Mouse (Mus musculus): ENCODE results near the gene Fubp3.
A peak's percentile ranks its signal among the peaks of the same experiment; 100 is the strongest.
"Not testable (repeated sequence)": the region's sequence is repeated elsewhere in the genome, so short reads cannot be mapped to it uniquely, and the experiment has no call there.

Gene Fubp3

DNA sequence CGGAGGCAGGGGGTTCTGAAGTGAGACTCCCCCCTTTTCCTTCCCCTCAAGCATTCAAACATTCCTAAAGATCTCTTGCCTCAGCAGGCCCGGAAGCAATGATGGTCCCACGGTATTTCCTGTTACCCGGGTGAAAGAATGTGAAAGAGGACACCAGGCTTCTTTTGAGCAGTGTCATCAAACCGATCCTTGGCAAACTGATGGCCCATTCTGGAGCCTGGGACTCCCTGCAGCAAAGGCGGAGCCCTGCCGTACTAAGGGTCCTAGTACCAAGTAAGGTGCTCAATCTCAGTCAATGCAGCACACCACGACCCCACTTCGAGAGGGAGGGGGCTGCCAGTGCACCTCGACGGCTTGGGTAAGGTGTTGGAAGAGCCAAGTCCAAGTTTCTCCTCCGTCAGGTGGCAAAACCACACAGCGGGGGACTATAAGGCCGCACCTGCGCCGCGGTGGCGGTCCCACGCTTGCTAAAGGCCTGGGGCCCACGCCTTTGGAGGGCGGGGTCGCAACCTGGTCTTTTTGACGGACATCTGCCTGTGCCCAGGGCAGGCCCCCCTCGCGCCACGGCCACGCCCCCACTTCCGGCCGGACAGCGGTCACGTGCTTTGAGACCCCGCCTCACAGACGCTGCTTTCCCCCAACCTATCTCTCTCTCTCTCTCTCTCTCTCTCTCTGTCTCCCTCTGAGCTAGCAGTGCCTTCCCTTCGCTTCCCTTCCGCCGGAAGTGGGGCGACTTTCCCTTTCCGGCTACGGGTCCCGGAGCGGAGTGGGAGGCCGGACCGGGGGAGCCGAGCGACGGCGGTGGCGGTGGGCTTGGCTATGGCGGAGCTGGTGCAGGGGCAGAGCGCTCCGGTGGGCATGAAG, at the start of gene Fubp3:
TSS of gene Fubp3 (plus strand) at position 601 of the 864 bp plus-strand sequence.
- DNase-seq: peak; percentile 73

DNA sequence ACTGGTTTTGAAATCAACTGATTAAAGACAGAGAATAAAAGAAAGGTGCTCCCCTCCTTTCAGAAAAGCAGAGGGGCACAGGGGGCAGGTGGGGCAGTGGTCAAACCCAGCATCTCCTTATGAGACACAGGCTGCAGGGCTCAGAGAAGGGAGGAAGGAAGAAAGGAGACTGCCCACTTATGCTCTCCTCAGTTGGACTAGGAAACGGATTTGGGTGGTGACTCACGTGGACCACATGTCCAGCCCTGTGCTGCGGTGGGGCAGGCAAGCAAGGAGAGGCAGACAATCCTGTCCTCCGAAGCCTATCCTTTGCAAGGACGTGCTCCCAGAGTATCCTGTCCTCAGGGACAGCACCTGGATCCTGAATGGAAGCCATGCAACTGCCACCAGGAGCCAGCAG, 47.8 kb upstream of the Fubp3 start:
- no peak for DNase-seq

DNA sequence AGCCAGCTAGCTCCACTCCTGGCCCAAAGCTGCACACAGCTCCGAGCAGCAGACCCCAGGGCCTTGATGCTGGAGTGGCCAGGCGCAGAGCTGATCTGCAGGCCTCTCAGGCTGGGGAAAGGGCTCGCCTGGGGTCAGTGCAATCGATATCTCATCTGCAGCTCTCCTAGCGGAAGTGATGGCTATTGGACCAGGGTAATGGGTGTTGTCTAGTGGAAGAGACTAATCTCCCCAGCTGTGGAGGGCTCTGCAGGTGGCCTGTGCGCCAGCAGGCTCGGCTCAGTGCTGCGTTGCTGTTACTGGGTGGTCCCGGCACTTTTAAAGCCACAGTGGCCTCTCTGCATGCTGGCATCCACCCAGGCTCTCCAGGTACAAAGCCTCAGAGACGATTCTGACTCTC, 46.7 kb upstream of the Fubp3 start:
- no peak for DNase-seq

DNA sequence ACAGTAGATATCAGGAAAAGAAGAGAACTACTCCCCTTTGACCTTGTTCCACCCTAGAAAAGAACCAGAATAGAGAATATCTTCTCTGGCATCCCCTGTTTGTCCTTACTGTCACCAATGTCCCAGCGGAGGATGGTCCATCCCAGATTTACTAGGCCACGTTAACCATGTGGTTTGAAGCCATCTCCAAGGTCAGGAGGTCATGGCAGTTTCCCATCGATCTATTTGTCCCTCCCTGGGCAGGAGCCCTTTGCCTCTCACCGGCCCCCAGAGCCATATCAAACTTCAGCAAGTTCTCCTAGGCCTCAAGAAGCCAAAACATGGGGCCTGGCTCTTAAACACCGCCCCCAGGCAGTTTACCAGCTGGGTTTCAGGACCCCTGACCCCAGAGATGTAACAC, 42.2 kb upstream of the Fubp3 start:
- DNase-seq: no peak

DNA sequence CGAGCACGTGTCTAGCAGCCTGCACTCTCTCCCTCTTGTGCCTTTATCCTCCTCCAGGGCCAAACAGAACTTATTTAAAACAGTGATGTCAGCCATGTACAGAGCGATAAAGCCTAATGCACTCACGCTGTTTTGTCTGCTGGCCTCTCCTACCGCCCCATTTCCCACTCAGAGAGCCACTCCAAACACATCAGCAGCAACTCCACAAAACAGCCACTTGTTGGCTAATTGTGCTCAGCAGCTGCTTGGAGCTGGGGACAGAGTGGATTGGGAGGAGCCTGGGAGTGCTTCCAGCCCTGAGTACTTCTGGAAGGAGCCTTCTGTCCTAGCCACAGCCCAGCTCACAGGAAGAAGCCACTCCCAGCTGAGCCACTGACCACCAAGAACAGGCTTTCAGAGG, 35.4 kb upstream of the Fubp3 start:
- DNase-seq: no peak

DNA sequence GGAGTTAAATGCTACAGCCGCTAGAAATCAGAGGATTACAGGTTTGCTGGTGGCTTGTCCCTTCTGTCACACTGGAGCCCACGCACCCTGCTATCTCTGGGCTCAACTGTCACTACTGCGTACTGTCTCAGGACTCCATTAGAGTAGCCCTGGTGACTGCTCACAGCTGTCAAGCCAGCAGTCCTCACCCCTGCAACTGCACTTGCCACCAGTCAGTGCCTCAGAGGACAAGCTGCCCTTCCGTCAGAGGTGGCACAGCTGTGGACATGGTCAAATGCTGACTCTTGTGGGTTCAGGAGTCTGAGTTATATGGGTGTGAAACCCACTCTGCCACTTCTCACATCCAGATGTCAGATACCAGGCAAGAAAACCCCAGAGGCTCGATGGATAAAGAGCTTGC, 33.7 kb upstream of the Fubp3 start:
- DNase-seq: no peak

DNA sequence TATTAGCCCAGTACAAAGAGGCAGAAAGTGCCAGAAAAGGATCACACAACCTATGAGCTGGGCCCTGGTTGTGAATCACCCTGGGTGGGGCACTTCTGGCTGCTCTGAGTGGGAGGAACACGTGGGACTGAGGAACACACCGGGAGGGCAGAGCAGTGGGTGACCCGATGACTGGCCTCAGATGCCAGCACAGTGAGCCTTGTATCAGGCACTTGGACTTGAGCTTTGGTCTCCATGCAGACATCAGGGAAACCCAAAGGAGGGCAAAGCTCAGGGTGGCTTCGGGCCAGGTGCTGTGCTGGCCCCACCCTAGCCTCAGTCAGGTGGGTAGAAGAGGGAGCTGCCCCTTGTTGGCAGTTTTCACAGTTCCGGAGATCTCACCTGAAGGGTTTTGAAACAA, 30.9 kb upstream of the Fubp3 start:
- no peak for DNase-seq

DNA sequence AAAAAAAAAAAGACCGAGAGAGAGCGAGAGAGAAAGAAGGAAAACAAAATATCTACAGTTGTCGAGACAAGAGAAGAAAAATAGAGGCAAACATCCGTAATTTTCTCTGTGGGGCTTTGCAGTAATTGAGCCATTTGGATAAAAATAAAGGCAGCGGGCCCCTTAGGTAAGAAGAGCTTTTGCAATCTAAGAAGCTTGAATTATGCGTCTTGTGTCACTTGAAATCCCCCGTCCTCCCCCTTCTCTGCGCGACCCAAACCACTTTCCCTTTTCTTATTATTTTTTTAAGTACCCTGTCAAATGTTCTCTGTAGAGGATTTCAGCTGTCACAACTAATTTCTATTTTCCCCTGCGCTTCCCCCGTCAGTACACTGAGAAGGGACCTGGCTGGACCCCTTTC, 24.7 kb upstream of the Fubp3 start:
- DNase-seq: no peak

DNA sequence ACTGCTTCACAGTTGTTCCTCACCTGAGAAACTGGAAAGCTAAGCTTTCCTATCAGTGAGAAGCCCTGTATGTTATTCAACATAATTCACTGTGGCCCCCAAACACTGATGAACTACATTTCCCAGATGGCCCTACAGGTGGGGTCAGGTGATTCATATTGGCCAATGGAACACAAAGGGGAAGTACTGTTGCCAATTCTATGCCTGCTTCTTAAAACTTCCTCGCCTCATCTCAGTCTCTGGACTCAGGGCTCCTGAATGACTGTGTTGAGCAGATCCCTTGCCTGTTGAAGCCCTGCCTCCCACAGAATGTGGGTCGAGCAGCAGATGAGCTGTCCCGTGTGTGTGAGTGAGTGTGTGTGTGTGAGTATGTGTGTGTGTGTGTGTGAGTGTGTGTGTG, 21.9 kb upstream of the Fubp3 start:
- DNase-seq: no peak

DNA sequence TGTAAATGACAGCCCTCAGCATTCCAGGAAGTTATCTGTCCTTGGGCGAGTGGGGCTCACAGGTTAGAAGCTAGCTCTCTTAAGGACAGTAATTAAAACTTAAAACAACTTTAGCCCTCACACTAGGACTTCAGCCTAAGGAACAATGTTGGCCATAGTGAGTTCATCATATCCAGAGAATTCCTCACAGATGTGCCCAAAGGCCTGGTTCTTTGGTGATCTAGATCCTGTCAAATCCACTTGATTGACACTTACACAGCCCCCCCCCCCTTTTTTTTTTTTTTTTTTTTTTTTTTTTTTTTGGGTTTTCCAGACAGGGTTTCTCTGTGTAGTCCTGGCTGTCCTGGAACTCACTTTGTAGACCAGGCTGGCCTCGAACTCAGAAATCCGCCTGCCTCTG, 21.1 kb upstream of the Fubp3 start:
- not testable (repeated sequence) for DNase-seq

DNA sequence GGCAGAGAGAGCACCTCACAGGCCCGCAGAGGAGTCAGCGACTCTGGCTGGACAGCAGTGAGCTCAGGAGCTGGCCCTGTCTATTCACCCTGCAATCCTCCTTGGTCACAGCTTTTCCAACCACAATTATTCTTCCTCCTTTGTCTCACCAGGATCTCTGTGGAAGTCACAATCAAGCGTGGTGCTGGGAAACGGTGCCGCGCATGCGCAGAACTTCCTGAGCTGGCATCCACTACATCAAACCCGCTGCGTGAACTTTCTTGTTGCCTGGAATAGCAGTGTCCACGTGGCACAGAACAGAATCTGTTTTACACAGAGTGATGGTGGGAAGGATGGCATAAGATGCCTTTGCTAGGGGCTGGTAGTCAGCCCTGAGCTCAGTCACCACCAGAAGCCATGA, 20.5 kb upstream of the Fubp3 start:
- no peak for DNase-seq

DNA sequence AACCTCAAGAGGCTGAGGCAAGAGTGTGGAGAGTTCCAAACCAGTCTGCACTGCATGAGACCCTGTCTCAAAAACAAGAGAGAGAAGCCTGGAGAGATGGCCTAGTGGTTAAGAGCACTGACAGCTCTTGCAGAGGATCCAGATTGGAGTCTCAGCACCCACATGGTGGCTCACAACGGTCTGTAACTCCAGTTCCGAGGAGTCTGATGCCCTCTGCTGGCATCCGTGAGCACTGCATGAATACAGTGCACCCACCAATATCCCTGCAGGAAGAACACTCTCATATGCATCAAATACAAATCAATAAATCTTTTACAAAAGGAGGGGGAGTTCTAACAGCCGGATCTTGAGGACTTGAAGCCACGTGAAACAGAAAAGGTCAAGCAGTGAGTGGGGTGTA, 17.8 kb upstream of the Fubp3 start:
- no peak for DNase-seq

DNA sequence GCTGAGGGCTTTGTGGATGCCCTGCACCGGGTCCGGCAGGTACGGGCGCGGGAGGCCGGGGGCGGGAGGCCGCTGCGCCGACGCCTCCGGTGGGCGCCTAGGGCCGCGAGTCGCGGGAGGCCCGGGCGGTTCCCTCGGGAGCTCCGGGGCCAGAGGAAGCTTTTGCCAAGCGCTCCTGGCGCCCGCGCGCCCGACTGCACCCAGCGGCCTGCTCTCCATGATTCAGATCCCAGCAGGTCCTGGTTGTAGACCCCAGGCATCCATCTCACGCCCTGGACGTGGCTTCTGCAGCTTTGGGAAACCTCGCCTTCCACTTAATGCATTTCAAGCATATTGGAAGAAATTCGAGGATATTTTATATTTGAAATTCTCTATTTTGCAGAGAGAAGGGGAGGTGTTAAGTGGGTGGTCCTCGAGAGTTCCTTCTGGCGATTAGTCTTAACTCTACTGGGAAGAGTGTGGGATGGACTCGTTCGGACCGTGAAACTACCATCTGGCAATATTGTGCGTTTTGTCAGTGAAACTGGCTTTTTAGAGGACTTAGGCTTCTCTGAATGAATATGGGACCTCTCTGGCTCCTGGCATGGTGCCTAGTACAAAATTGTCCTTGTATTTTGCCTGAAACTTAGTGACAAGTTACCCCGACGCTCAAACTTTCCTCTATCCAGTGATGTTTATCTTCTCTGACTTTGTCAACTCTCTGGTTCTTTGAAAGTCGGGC, 624 bp downstream of the Fubp3 start:
- peak; percentile 11 for DNase-seq

DNA sequence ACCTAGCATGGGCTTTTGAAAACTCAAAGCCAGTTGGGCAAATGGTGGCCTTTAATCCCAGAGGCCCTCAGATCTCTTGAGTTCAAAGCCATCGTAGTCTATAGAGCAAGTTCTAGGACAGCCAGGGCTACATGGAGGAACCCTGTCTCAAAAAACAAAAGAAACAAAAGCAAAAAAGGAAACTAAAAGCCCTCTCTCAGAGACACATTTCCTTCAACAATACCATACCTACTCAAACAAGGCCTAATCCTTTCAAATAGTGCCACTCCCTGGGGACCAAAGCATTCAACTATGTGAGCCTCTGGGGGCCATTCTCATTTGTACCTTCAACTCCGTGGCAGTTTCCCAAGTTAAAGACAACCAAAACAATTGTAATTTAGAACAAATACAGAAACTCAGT, 9.2 kb downstream of the Fubp3 start:
- no peak for DNase-seq

DNA sequence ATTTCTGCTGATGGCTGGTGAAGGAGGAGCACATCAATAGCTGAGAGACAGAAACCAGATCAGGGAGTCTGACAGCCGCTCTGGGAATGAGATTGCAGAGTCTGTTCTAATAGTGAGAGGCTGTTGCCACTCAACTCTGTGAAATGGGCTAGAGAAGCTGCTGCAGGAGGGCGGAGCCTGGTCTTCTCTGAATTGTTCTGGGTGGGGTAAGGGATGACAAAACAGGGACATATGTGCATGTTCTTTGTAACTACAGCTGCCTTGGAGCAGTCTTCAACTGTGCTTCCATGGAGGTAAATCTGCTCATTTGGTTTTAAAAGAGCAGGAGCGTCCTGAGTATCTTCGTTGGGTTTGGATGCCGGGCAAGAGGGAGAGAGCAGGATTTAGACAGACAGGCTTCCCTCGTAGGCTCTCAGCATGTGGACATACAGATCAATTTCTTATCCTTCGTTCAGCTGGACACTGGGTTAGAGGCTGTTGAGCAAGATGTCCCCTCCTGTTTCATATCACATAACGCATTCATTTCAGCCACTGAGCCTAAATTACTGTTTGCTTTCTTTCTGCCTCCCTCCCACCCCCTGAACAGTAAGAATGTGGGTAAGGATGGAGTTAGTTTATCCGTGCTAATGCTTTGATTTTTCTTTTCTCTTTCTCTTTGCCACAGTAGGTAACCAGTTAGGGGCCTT, 19.5 kb downstream of the Fubp3 start:
- no peak for DNase-seq

DNA sequence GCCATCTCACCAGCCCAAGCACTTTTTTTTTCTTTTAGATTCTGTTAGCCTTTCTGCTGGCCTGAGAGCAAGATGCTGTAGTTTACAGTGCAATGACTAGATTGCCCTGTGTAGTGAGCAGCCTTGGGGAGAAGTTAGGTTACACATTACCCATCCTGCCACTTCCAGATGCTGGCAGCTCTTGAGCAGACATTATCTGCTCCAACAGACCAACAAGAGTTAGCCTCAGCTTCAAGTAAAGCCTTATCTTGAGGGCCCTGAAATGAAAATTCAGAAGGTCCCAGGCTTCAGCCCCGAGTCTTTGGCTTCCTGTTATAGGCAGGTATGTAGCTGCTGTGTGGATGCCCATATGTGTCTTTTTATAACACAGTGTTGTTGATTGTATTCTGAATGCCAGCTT, 35.1 kb downstream of the Fubp3 start:
- DNase-seq: no peak

DNA sequence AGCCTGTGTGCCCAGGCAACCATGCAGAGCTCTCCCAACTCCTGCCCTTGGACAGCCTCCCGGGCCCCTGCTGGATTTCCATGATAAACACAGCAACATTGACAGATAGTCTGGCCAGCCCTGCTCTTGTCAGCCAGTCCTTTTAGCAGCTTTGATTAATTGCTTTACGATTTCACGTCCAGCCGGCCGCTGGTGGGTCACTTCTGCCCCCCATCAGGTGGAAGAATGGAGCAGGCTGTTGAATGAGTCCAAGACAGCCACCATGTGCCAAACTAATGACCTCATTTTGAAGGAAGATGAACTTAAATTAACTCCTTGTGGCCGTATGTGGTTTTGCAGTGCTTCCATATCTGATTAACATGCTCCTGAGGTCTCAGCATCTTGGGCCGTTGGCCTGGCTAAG, 37.4 kb downstream of the Fubp3 start:
- no peak for DNase-seq

DNA sequence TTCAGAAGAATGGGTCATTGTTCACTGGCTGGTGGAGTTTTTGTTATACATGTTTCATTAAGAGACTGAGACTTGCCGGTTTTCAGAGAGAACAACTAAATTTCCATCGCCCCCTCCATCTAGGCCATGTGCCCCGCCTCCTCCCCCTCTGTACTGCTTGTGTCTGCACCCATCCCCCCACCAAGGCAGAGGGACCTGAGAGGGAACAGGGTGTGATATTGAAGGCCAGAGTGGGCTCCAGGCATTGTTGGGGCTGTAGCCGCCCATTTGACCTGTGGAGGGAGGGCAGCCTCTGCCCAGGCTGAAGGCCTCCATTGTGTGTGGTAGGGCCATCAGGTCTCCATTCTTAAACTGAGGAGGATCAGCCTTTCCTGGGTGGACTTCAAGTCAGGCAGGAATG, 38.5 kb downstream of the Fubp3 start:
- no peak for DNase-seq

DNA sequence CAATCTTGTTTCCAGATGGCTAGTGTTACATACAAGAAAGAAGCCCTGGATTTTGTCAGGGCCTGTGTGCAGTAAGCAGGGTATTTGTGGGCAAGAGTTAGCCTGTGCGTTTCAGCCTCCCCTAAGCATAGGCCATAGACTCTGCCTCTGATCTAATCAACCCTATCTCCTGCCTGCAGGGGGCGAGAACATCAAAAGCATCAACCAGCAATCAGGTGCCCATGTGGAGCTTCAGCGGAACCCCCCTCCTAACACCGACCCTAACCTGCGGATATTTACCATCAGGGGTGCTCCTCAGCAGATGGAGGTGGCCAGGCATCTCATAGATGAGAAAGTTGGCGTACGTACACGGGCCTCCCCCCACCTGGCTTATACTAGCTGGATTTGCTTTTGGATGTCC, 38.9 kb downstream of the Fubp3 start:
- DNase-seq: no peak

DNA sequence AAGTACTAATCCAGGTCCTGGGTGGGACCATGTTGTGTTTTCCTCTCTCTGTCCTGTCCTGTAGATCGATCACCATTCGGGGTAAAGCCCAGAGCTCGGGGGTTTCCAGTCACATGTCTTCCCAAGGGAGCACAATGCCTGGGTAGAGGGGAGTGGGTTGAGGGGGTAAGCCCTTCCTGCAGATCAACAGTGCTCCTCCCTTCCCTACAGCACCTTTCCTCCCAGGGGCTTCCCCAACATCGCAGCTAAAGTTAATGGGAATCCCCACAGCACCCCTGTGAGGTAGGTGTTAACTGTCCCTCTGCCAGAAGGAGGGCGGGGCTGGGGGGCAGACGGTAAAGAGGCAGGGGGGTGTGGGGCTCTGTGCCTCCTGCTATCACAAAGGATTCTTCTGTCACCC, 40.2 kb downstream of the Fubp3 start:
- no peak for DNase-seq

DNA sequence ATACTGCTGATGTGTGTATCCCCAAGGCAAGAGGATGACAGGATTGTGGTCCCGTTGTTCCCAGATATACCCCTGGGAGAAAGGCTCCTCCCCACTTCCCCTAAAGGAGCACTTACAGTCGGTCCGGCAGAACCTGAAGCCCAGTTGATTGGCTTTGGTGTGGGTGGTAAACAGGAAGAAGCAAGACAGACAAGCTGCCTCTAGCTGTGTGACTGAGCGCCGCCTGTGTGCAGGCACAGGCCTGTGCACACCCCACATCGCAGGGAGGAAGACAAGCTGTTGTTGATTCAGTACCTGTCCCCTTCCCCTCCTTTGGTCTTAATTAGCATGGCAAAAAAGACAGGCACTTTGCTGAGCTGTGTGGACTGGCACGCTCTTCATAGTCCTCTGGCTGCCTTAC, 41.3 kb downstream of the Fubp3 start:
- DNase-seq: no peak

DNA sequence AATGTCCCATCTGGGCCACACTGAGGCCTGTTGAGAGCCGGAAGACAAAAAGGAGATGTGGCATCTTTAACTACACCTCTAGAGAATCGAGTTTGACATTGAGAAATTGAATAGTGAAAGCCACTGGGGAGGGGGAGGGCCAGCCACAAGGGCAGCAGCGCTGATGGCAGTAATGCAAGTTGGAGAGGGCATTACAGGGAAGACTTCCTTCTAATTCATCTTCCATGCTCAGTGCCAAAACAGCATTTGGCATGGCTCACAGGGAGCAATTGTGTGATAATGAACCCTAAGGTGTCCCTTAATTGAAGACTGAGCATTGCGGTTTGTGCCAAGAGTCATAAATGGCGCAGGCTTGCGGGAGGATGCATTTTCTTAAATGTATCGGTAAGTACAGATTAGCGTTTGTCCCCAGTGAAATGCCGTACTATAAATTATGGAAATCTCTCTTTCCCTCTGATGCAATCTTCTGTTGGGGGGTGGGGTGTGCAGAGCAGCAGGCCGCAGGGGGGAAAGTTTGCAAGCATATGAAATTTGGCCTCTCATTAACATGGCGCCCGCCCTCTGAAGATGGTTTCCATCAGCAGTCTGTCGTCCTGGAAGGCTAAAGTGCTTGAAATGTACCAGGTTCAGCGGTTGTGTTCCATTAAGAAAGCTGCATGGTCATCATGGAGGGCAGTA, 46.2 kb downstream of the Fubp3 start:
- no peak for DNase-seq

DNA sequence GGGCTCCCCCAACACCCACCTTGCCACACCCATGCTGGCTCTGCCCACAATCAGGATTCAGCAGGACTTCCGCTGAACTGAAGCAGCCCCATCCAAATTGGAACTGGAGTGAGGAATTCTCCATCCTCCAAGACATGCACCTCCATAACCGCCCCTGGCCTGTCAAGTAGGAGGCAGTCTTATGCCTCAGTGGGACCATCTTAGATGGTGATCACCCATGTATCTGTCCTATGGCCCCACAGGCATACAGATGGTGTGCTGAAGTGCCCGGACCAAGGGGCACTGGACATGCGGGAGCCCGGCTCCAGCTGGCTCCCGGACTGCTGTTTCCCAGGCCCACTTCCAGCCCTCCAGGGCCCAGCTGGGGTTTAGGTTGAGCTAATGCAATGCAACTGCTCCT, 46.8 kb downstream of the Fubp3 start:
- no peak for DNase-seq

Measured in cerebellum, adult 8-10 months (tissue).